Mouse (Mus musculus): Measurements from ENCODE around the gene Fra10ac1. TPM values are rescaled to one million over a fixed set of nuclear protein-coding genes. Genes with fewer than 3 reads are reported as not detected.

Fra10ac1 gene
- total RNA-seq, 1 experiment from 2014 or later = 41.5 TPM

- ATAC-seq (replicated peaks in 1 of 2; ENCODE audit: insufficient read depth in 1 of 2, low FRiP score in 2 of 2, low TSS enrichment in 1 of 2, low read depth in 1 of 2, poor library complexity in 2 of 2, severe bottlenecking in 2 of 2) = peak; percentile 67 to 69
Measured at GRCm38 (mm10) chr19:38238213-38238951, 14.4 kb upstream of the Fra10ac1 start.

GRCm38 (mm10) chr19:38237834-38238212, 13.9 kb upstream of the Fra10ac1 start:
- peak; percentile 32 to 51; a peak in 3 of 4 replicates for ATAC-seq (replicated peaks in 1 of 2; ENCODE audit: insufficient read depth in 1 of 2, low FRiP score in 2 of 2, low TSS enrichment in 1 of 2, low read depth in 1 of 2, poor library complexity in 2 of 2, severe bottlenecking in 2 of 2)

GRCm38 (mm10) chr19:38236526-38236925, 12.6 kb upstream of the Fra10ac1 start:
- no peak for ATAC-seq (replicated peaks in 1 of 2; ENCODE audit: insufficient read depth in 1 of 2, low FRiP score in 2 of 2, low TSS enrichment in 1 of 2, low read depth in 1 of 2, poor library complexity in 2 of 2, severe bottlenecking in 2 of 2)

GRCm38 (mm10) chr19:38232516-38232915, 8.6 kb upstream of the Fra10ac1 start:
- ATAC-seq (replicated peaks in 1 of 2; ENCODE audit: insufficient read depth in 1 of 2, low FRiP score in 2 of 2, low TSS enrichment in 1 of 2, low read depth in 1 of 2, poor library complexity in 2 of 2, severe bottlenecking in 2 of 2) = no peak

- ATAC-seq (replicated peaks in 1 of 2; ENCODE audit: insufficient read depth in 1 of 2, low FRiP score in 2 of 2, low TSS enrichment in 1 of 2, low read depth in 1 of 2, poor library complexity in 2 of 2, severe bottlenecking in 2 of 2) = no peak
Measured at GRCm38 (mm10) chr19:38232087-38232486, 8.1 kb upstream of the Fra10ac1 start.

GRCm38 (mm10) chr19:38228699-38229098, 4.7 kb upstream of the Fra10ac1 start:
- no peak for ATAC-seq (replicated peaks in 1 of 2; ENCODE audit: insufficient read depth in 1 of 2, low FRiP score in 2 of 2, low TSS enrichment in 1 of 2, low read depth in 1 of 2, poor library complexity in 2 of 2, severe bottlenecking in 2 of 2)

GRCm38 (mm10) chr19:38224685-38225060, 717 bp upstream of the Fra10ac1 start:
- ATAC-seq (replicated peaks in 1 of 2; ENCODE audit: insufficient read depth in 1 of 2, low FRiP score in 2 of 2, low TSS enrichment in 1 of 2, low read depth in 1 of 2, poor library complexity in 2 of 2, severe bottlenecking in 2 of 2) = no peak

- ATAC-seq (replicated peaks in 1 of 2; ENCODE audit: insufficient read depth in 1 of 2, low FRiP score in 2 of 2, low TSS enrichment in 1 of 2, low read depth in 1 of 2, poor library complexity in 2 of 2, severe bottlenecking in 2 of 2) = peak; percentile 13 to 36; a peak in 3 of 4 replicates
Measured at GRCm38 (mm10) chr19:38223356-38223904, 526 bp downstream of the Fra10ac1 start.

GRCm38 (mm10) chr19:38217696-38218095, 6.3 kb downstream of the Fra10ac1 start:
- no peak for ATAC-seq (replicated peaks in 1 of 2; ENCODE audit: insufficient read depth in 1 of 2, low FRiP score in 2 of 2, low TSS enrichment in 1 of 2, low read depth in 1 of 2, poor library complexity in 2 of 2, severe bottlenecking in 2 of 2)

- ATAC-seq (replicated peaks in 1 of 2; ENCODE audit: insufficient read depth in 1 of 2, low FRiP score in 2 of 2, low TSS enrichment in 1 of 2, low read depth in 1 of 2, poor library complexity in 2 of 2, severe bottlenecking in 2 of 2) = no peak
Measured at GRCm38 (mm10) chr19:38206669-38207068, 17.3 kb downstream of the Fra10ac1 start.

GRCm38 (mm10) chr19:38198731-38199130, 25.2 kb downstream of the Fra10ac1 start:
- no peak for ATAC-seq (replicated peaks in 1 of 2; ENCODE audit: insufficient read depth in 1 of 2, low FRiP score in 2 of 2, low TSS enrichment in 1 of 2, low read depth in 1 of 2, poor library complexity in 2 of 2, severe bottlenecking in 2 of 2)

- ATAC-seq (replicated peaks in 1 of 2; ENCODE audit: insufficient read depth in 1 of 2, low FRiP score in 2 of 2, low TSS enrichment in 1 of 2, low read depth in 1 of 2, poor library complexity in 2 of 2, severe bottlenecking in 2 of 2) = no peak
Measured at GRCm38 (mm10) chr19:38195245-38195644, 28.7 kb downstream of the Fra10ac1 start.

- ATAC-seq (replicated peaks in 1 of 2; ENCODE audit: insufficient read depth in 1 of 2, low FRiP score in 2 of 2, low TSS enrichment in 1 of 2, low read depth in 1 of 2, poor library complexity in 2 of 2, severe bottlenecking in 2 of 2) = no peak
Measured at GRCm38 (mm10) chr19:38191446-38191845, 32.5 kb downstream of the Fra10ac1 start.

GRCm38 (mm10) chr19:38190606-38191005, 33.4 kb downstream of the Fra10ac1 start:
- no peak for ATAC-seq (replicated peaks in 1 of 2; ENCODE audit: insufficient read depth in 1 of 2, low FRiP score in 2 of 2, low TSS enrichment in 1 of 2, low read depth in 1 of 2, poor library complexity in 2 of 2, severe bottlenecking in 2 of 2)

- ATAC-seq (replicated peaks in 1 of 2; ENCODE audit: insufficient read depth in 1 of 2, low FRiP score in 2 of 2, low TSS enrichment in 1 of 2, low read depth in 1 of 2, poor library complexity in 2 of 2, severe bottlenecking in 2 of 2) = no peak
Measured at GRCm38 (mm10) chr19:38187345-38187680, 36.6 kb downstream of the Fra10ac1 start.

- no peak for ATAC-seq (replicated peaks in 1 of 2; ENCODE audit: insufficient read depth in 1 of 2, low FRiP score in 2 of 2, low TSS enrichment in 1 of 2, low read depth in 1 of 2, poor library complexity in 2 of 2, severe bottlenecking in 2 of 2)
Measured at GRCm38 (mm10) chr19:38186631-38187344, 37.2 kb downstream of the Fra10ac1 start.

- no peak for ATAC-seq (replicated peaks in 1 of 2; ENCODE audit: insufficient read depth in 1 of 2, low FRiP score in 2 of 2, low TSS enrichment in 1 of 2, low read depth in 1 of 2, poor library complexity in 2 of 2, severe bottlenecking in 2 of 2)
Measured at GRCm38 (mm10) chr19:38179675-38180074, 44.3 kb downstream of the Fra10ac1 start.

GRCm38 (mm10) chr19:38164633-38165032, 59.3 kb downstream of the Fra10ac1 start:
- ATAC-seq (replicated peaks in 1 of 2; ENCODE audit: insufficient read depth in 1 of 2, low FRiP score in 2 of 2, low TSS enrichment in 1 of 2, low read depth in 1 of 2, poor library complexity in 2 of 2, severe bottlenecking in 2 of 2) = no peak

Measured in hematopoietic stem cell, adult 5-6 weeks (primary cell).